Mouse (Mus musculus) liver, embryonic 14.5 days (tissue): Measurements from ENCODE around the gene 2300002M23Rik.

Experiments
- CTCF ChIP-seq: IDR thresholded peaks from 2 replicates; pipeline ENCODE4 v1.5.1; 2016; ENCODE audit warnings: antibody characterized with exemption, low read depth, control low read depth
- EP300 ChIP-seq: IDR thresholded peaks from 2 replicates; pipeline ENCODE4 v1.6.1; 2016; ENCODE audit warnings: antibody characterized with exemption, low read depth

- no peak for TF ChIP-seq EP300
- peak; percentile 80 for TF ChIP-seq CTCF
Measured at GRCm38 (mm10) chr17:35582900-35583299, 15.7 kb downstream of the 2300002M23Rik start.
